Mouse (Mus musculus): Measurements from ENCODE around the gene Rbfox1.

GRCm38 (mm10) chr16:6686076-6686757, 801.1 kb downstream of the Rbfox1 start:
- no peak for TF ChIP-seq CTCF (IDR thresholded peaks at IDR 0.05; ENCODE audit: control insufficient read depth, insufficient read depth, insufficient read length)
- no peak for TF ChIP-seq MYOD1 (IDR thresholded peaks at IDR 0.05; ENCODE audit: control insufficient read depth, insufficient read length, low read depth)
- TF ChIP-seq USF1 (IDR thresholded peaks at IDR 0.05; ENCODE audit: low read depth), result no peak
- no peak for TF ChIP-seq MYOG (IDR thresholded peaks at IDR 0.05; ENCODE audit: control insufficient read depth, extremely low read depth, insufficient read length)
- no peak for TF ChIP-seq MAX (IDR thresholded peaks at IDR 0.05)
- no peak for TF ChIP-seq FOSL1 (IDR thresholded peaks at IDR 0.05; ENCODE audit: insufficient read depth, low read length, poor library complexity, severe bottlenecking)

All from C2C12 (cell line).